Mouse (Mus musculus) R1 (cell line): Measurements from ENCODE around the gene Pus3.

Experiments used
- DNase-seq: peaks from one replicate; pipeline ENCODE4 v3.0.0-alpha.2; 2018; ENCODE audit warnings: low read depth, low spot score

Pus3 gene

GRCm38 (mm10) chr9:35558257-35559008, at the start of gene Pus3, which contains the start of gene Ddx25:
TSS of gene Pus3 (plus strand) at chr9:35558595.
TSS of gene Ddx25 (minus strand) at chr9:35558528.
- DNase-seq, result peak; percentile 48

GRCm38 (mm10) chr9:35513900-35514299, 44.5 kb upstream of the Pus3 start:
- DNase-seq, result no peak

- DNase-seq, result no peak
Observed at GRCm38 (mm10) chr9:35516182-35516581, 42.2 kb upstream of the Pus3 start.

GRCm38 (mm10) chr9:35516711-35517110, 41.7 kb upstream of the Pus3 start:
- no peak for DNase-seq

GRCm38 (mm10) chr9:35518169-35518568, 40.2 kb upstream of the Pus3 start, which contains the start of gene Gm1113:
TSS of gene Gm1113 (minus strand) at chr9:35518269.
- DNase-seq, result no peak

- no peak for DNase-seq
Observed at GRCm38 (mm10) chr9:35520631-35521348, 37.6 kb upstream of the Pus3 start.

GRCm38 (mm10) chr9:35522241-35522640, 36.2 kb upstream of the Pus3 start:
- no peak for DNase-seq

- DNase-seq, result no peak
Observed at GRCm38 (mm10) chr9:35522821-35523515, 35.4 kb upstream of the Pus3 start.

- DNase-seq, result peak; percentile 49
Observed at GRCm38 (mm10) chr9:35523541-35523940, 34.9 kb upstream of the Pus3 start.

GRCm38 (mm10) chr9:35523941-35524411, 34.4 kb upstream of the Pus3 start:
- peak; percentile 56 for DNase-seq

GRCm38 (mm10) chr9:35529141-35529540, 29.3 kb upstream of the Pus3 start:
- DNase-seq, result no peak

GRCm38 (mm10) chr9:35529796-35530195, 28.6 kb upstream of the Pus3 start:
- no peak for DNase-seq

GRCm38 (mm10) chr9:35533266-35533665, 25.1 kb upstream of the Pus3 start:
- no peak for DNase-seq

- peak; percentile 84 for DNase-seq
Observed at GRCm38 (mm10) chr9:35535110-35535509, 23.3 kb upstream of the Pus3 start.

- DNase-seq, result no peak
Observed at GRCm38 (mm10) chr9:35535876-35536275, 22.5 kb upstream of the Pus3 start.

GRCm38 (mm10) chr9:35539001-35539750, 19.2 kb upstream of the Pus3 start:
- DNase-seq, result no peak

- DNase-seq, result no peak
Observed at GRCm38 (mm10) chr9:35541024-35541423, 17.4 kb upstream of the Pus3 start.

GRCm38 (mm10) chr9:35541488-35541887, 16.9 kb upstream of the Pus3 start:
- DNase-seq, result peak; percentile 72

- no peak for DNase-seq
Observed at GRCm38 (mm10) chr9:35541941-35542340, 16.5 kb upstream of the Pus3 start.

GRCm38 (mm10) chr9:35543099-35543860, 15.1 kb upstream of the Pus3 start:
- no peak for DNase-seq

GRCm38 (mm10) chr9:35544666-35545065, 13.7 kb upstream of the Pus3 start:
- DNase-seq, result no peak
